Mouse (Mus musculus) liver, adult (tissue): Measurements from ENCODE around the gene Hoxd10.

Experiments used
- GATA4 ChIP-seq: IDR thresholded peaks from 2 replicates; pipeline ENCODE4 v1.6.1; 2014; ENCODE audit warnings: mild to moderate bottlenecking, low read length; ENCODE audit not compliant: insufficient replicate concordance

Gene Hoxd10

DNA sequence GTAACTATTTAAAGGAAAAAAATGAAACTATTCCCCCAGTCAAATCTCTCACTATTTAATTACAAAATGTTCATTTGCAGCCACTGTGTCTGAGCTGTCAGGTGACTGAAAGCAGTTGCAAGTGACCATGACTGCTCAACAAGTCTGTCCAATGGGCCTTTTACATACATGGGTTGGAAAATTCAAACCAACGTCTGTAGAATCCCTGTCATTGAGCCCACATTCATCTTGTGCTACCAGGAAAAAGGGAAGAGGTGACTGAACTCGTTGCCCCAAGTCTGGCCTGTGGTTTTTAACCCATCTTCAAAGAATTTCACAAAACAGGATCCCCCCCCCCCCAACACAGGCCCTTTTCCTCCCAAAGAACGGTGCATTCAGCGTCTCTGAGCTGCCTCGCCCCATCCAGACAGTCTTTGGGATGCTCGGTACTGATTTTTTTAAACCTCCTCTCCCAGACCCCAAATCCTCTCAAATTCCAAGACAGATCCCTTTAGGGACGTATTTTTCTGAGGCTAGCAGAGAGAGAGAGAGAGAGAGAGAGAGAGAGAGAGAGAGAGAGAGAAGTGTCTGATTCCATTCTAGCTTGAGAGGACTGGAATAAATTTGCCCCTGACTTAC is 4.2 kb downstream of the Hoxd10 start:
- no peak for TF ChIP-seq GATA4

DNA sequence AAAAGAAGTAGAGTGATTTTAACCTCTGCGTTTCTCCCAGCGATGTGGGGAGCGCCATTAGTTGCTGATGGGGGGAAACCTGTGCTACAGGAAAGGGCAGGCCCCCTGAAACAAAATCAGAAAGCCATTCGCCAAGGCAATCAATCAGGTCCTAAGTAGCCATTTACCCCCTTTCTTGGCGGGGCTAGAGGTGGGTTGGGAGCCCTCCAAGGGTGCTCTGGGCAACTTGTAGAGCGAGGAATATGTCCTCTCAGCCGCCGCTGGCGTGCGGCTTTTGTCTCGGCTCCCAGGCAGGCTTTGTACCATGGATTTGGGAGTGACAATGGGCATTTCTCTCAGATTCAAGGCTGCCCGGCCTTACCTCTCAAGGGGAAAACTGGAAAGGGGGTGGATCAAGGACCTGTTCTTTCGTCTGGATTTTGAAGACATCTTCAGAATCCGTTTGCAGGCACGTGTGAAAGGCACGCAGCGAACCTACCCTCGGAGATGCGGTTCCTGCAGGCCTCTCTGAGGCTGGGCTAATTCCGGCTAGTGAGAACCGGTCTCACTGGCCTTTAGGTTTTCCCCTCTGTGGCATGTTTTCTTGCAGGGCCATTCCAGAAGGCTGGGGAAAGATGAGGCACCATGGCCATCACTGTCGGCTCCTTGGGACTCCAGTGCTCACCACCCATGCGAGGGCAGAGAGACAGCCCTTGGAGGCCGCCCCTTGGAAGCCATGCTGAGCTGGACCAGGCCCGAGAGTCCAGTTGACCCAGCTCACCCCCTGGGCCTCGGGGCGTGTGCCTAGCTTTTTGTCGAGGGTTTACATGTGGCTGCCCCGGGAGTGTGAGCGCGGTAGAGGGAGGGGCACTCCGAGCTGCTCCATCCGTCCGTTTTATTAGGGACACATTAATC is 5.0 kb downstream of the Hoxd10 start:
- no peak for TF ChIP-seq GATA4

DNA sequence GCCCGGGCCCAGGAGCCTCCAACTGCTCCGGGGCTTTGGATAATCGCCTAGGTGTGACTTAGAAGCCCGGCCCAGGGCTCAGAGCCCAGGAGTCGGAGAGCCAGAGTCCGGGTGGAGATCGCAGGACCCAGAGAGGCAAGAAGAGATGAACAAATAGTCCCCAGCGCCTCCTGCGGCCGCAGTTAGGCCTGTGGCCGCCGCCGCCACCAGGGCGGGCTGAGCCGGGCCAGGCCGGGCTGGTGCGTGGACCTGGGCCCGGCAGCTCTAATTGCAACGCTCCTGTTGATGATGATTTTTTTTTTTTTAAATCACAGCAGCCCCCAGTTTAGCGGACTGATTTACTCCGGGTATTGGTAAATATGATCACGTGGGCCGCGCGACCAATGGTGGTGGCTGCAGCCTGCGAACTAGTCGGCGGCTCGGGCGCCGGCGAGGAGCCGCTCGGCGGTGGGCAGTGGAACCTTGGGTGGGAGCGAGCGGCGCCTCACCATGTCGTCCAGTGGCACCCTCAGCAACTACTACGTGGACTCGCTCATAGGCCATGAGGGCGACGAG is 5.9 kb downstream of the Hoxd10 start, which contains the start of gene Hoxd9:
Gene Hoxd9, plus strand, starts transcription at position 161 of the 555 bp plus-strand sequence.
- no peak for TF ChIP-seq GATA4

- no peak for TF ChIP-seq GATA4
These were observed 6.7 kb downstream of the Hoxd10 start for GRCm38 (mm10) chr2:74698201-74699052.

- no peak for TF ChIP-seq GATA4
These were observed 7.3 kb downstream of the Hoxd10 start for GRCm38 (mm10) chr2:74699053-74699430.

DNA sequence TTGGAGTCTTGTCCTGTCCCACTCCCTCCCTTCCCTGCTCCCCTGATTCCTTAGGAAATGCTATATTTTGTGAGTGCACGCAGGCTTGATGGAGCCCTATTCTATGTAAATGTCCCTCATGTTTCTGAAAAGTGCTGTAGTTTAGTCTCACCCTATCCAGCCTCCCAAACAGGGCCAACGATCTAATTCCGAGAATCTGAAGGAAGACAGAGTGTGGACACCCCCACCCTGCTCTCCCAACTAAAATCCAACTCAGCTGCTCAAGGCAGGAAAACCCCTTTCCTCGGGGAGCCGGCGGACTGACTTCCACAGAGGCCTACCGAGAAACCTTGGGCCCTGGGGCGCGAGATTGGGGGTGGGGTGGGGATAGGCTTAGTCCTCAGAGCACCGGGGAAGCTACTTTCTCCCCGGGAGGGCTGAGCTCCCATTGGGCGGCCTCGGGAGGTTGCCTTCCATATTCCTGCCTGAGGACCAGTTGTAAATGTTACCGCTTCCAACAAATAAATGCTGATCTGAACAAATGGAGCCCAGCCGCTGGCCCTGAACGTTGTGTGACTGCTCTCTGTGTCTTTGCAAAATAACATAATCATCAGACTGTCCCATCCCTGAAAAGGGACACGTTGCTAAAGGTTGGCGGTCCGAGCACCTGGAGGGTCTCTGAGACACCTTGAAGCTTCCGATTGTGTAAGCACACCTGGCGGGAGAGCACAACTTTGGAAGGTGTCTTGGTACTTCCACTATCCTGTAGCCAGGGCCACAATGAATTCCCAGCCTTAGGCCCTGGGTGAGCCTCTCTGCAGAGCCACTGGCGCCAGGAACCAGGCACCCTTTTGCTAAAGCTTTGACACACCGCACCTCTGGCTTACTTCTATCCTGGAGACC is 8.2 kb downstream of the Hoxd10 start:
- TF ChIP-seq GATA4: no peak

DNA sequence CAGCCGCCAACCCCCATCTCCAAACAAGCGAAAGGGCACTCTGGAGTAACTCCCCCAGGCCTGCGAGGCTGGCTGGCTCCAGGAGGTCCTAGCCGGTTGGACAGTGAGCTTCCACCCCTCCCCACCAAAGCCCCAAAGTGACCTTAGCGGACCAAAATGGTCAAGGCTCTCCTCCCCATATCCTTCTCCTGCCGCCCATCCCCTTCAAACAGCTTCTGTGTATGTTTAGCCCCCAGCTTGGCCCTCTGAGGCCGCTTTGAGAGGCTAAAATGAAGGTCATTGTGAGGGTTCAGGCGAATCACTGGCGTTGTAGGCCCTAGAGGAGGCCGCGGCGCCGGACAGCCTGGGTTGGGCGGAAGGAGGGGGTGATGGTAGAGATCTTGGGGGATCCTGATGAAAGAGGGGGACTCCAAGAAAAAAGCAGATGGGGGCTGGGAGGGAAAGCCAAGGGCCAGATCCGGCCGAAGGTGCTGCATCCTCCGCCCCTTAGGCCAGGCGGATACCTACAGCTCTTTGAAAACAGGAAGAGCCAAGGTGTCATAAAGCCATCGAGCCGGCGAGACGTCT is 8.9 kb downstream of the Hoxd10 start:
- no peak for TF ChIP-seq GATA4

- TF ChIP-seq GATA4: no peak
These were observed 10.5 kb downstream of the Hoxd10 start for GRCm38 (mm10) chr2:74701949-74702819.

GRCm38 (mm10) chr2:74702820-74703219 is 11.1 kb downstream of the Hoxd10 start:
- TF ChIP-seq GATA4: no peak

- TF ChIP-seq GATA4: no peak
These were observed 11.6 kb downstream of the Hoxd10 start for GRCm38 (mm10) chr2:74703317-74703716.

DNA sequence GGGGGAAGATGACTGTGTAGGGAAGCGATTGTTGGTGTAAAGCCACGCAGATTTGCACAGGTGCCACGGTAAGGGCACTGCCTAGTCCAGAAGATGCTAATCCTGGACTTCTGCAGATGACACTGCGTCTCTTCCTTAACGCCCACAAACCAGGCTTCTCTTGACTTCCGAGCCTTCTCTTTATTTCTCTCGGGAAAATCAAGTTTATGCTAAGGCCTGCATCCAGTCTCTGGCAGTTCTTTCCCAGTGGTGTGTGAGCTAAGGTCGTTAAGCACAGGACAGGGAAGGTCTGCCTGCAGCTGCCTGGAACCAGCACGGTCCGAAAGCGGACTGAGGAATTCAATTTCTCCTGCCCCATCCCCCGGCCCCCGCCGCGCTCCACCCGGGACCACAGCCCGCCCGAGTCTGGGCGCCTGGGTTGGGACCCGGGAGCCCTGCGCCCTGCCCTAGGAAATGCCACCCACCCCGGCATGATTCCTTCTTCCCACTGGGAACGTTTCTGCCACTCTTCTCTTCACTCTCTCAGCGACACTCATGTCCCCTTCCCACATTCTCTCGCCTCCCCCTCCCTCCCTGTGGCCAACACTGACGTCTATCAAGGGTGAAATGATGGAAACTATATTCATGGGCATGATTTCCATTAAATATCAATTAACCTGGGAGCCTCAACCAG is 12.1 kb downstream of the Hoxd10 start:
- TF ChIP-seq GATA4: no peak

- no peak; the same call in 1 of the 2 replicates for TF ChIP-seq GATA4
These were observed 12.8 kb downstream of the Hoxd10 start, which contains the start of gene Hoxd8 for GRCm38 (mm10) chr2:74704393-74704998. Hoxd8 (plus strand) TSS chr2:74704615.
